Mouse (Mus musculus) erythroblast, adult 5-6 weeks (primary cell): ENCODE results near the gene Nutf2. TPM values are rescaled to one million over a fixed set of nuclear protein-coding genes. Genes with fewer than 3 reads are reported as not detected.

Experiments used
- ATAC-seq: replicated peaks from 2 replicates; pipeline ENCODE4 v1.8.0; 2016; ENCODE audit warnings: moderate number of reproducible peaks, mild to moderate bottlenecking, moderate TSS enrichment, inconsistent platforms; ENCODE audit not compliant: poor library complexity, low FRiP score, severe bottlenecking
- total RNA-seq, 2 experiments: library from RNA; stranded (forward) in 1 of 2; stranded (reverse) in 1 of 2; fragments of 150-400 nt in 1 of 2; fragments of 200-764, 138-1000 nt in 1 of 2; gene quantifications; 2 replicates each; pipeline versions ENCODE4 v1.2.3 to v1.2.4; 2015 to 2017; ENCODE audit warnings: low replicate concordance in 2 of 2

Gene Nutf2
- total RNA-seq, 2 experiments from 2014 or later: 5.7 to 55.3 TPM

DNA sequence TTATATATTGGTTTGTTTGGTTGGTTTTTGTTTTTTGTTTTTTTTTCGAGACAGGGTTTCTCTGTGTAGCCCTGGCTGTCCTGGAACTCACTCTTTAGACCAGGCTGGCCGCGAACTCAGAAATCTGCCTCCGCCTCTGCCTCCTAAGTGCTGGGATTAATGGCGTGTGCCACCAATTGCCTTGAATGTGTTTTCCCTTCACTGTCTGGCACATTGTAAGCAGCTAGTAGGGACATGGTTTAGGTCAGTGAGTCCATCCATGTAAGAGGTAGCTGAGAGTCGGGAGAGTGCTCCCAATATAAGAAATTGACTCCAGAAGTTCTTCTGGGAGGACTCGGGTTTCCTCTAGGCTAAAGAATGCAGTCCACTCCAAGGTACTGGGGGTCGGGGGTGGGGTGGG lies 6.1 kb upstream of the Nutf2 start:
- no peak for ATAC-seq

DNA sequence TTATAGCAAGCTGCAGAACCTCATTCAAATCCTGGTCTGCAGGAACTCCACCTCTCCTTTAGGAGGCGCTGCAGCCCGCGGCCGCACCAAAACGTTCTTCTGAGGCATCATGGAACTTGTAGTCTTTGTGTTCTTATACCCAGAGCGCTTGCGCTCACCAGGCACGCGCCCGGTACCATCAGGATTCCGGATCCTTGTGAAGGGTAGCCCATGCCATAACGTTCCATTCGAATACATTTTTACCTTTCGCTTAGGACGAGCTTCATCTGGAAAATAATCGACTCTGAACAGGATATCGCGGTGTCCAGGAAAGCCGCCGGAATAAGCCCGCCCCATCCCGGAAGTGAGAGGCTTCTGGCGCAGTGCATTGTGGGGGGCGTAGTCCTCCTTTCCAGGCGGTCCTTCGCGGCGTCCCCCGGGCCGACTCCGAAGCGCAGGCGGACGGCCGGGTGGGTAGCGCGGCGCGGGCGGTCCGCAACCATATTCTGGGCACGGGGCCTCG lies 5.6 kb upstream of the Nutf2 start, which contains the start of gene Thap11:
Thap11 (plus strand) TSS at position 418 of the 502 bp plus-strand sequence.
- ATAC-seq: peak; percentile 71

DNA sequence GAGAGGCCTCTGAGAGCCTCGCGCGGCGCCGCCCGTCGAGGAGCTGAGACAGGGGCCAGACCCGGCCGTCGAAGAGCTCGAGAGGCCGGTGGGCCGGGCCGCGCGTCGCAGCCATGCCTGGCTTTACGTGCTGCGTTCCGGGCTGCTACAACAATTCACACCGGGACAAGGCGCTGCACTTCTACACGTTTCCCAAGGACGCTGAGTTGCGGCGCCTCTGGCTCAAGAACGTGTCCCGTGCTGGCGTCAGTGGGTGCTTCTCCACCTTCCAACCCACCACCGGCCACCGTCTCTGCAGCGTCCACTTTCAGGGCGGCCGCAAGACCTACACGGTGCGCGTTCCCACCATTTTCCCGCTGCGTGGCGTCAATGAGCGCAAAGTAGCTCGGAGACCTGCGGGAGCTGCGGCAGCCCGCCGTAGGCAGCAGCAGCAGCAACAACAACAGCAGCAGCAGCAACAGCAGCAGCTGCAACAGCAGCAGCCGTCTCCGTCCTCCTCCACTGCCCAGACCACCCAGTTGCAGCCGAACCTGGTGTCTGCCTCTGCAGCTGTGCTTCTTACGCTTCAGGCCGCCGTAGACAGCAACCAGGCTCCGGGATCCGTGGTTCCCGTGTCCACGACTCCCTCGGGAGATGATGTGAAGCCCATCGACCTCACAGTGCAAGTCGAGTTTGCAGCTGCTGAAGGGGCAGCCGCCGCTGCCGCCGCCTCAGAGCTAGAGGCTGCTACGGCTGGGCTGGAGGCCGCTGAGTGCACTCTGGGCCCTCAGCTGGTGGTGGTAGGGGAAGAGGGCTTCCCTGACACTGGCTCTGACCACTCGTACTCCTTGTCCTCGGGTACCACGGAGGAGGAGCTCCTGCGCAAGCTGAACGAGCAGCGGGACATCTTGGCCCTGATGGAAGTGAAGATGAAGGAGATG lies 4.9 kb upstream of the Nutf2 start:
- peak; percentile 4; the same call in 1 of the 2 replicates for ATAC-seq

DNA sequence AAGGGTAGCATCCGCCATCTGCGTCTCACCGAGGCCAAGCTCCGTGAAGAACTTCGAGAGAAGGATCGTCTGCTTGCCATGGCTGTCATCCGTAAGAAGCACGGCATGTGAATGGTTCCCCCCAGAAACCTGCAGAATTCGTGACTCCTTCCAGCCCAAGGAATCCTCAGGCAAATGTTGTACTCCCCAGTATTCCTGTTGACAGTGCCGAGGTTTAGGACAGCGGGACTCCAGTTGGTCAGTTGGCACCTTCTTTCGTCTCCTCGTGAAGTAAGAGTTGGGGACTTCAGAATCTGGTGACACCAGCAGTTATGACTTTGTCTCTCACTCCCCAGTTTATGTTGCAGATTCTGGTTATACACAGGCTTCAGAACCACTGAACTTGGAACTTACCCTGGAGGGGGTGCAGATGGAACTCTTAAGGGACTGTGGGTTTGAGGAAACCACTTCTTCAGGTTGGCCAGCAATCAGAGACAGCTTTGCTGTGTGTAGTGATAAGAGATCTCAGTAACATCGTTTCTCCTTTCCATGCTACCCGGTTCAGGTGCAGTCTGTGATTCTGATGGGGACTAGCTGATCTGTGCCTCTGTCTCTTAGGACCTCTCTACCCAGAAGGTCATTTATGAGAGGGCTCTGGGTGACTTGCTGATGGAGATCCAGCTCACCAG lies 4.1 kb upstream of the Nutf2 start:
- ATAC-seq: no peak

DNA sequence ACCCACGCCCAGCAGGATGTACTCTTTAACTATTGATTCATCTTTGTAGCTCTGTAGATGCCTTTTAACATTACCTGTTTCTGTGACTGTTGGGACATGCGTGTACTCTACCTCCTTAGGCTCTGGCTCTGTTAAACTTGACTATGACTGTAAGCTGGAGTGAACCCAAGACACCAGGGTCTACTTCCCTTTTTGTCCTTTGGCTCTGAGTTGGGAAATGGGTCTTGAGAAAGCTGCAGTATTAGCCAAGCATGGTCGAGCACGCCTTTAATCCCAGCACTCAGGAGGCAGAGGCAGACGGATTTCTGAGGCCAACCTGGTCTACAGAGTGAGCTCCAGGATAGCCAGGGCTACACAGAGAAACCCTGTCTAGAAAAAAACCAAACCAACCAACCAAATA lies 1.9 kb upstream of the Nutf2 start:
- no peak for ATAC-seq

DNA sequence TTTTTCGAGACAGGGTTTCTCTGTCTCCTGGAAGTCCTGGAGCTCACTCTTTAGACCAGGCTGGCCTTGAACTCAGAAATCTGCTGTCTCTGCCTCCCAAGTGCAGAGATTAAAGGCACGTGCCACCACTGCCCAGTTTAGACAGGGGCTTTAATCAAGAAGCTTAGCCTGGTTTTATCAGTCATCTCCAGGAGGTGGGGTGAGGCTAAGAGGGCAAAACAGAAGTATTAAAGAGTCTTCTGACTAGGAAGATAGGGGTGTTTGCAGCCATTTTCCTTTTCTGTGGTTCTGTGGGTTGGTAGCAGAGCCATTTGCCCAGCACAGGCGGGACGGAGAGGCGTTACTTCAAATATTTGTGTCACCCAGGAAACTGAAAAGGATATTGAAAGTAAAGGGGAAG lies 1.1 kb upstream of the Nutf2 start:
- peak; percentile 18; the same call in 1 of the 2 replicates for ATAC-seq

DNA sequence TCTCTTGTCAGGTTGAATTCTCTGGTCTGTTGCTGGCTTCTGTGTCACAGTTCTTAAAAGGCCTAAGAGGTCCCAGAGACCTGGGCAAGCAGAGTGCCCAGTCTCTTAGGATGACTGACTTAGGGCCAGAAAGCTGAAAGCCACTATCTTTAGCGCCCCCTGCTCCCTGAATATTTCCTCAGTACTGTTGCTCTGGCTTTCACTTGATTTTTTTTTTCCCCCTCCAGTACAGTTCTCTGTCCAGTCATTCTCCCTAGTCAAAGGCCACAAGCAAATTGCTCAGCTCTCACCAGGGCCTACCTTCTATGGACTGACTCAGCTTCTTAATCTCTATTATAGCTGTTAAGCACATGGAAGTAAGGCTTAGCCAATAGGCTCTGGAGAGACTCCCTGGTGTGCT lies 1.6 kb downstream of the Nutf2 start:
- 0 out of 2 replicates have a peak, but pooled peaks have one; percentile 7 for ATAC-seq

DNA sequence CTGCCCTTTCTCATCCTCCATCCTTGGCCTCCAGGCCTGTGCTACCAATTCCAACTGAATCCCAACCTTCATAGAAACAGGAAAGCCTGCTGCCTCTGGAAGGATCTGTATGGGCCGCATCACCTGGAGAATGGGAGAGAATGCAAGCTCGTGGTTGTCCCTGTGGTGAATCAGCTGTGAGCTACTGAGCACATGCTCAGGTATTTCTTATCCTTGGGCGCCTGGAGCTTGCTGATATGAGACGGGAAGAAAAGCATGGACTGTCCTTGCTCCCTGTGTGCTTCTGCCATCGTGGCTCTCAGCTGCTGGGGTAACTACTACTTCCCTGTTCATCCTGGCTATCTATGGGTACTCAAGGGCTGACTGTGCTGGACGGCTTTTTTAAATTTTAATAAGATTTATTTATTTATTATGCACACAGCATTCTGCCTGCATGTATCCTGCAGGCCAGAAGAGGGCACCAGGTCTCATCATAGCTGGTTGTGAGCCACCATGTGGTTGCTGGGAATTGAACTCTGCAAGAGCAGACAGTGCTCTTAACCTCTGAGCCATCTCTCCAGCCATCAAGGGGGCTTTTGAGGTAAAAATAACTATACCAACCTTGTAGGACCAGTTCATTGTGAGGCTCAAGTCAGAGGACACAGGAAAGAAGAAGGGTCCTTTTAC lies 6.1 kb downstream of the Nutf2 start:
- ATAC-seq: no peak

DNA sequence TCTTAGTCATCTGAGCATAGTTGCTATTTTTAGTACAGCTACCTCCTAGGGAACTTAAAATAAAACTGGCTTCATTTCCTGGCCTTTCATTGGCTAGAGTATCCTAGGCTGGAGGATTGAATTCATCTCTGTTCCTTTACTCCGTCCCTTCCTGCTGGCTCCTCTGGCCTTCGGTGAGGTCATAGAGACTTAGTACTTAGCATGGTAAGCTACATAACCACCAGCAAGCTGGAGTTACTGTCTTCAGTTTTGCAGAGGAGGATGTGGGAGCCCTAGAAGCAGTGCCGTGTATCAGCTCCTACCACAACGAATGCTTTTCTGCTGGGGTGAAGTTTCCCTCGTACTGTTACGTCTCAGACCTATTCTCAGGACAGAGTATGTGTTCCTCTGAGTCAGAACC lies 13.9 kb downstream of the Nutf2 start:
- no peak for ATAC-seq

DNA sequence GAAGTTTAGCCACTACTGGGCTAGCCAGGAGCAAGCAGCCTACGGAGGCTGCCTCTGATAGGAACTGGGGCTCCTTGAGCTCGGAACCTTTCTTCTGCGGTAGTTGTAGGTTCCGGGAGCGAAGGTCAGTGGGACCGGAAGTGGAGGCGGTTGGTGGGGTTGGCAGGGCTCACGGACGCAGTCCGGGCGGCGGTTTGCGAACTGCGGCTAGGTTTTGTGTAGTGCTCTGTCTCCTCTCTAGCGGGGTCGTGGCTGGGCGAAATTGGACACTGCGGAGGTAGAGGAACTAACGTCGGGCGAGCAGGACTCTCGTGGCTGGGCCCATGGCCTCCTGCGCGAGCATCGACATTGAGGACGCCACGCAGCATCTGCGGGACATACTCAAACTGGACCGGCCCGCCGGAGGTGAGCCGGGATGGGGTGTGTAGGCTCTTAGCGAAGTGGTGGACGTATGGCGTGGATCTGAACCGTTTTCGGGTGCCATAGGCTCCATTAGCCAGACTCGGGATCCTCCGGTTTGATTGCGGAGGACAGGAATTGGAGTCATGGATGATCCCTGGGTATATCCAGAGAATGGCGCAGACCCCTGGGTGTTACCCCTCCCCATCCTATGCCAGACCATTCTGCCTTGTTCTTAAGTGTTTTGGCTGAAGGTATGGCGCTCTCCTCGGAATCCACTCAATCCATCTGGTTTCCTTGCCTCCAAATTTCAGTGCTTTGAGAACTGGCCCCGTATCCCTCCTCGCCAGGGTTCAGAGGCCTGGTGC lies 20.6 kb downstream of the Nutf2 start, which contains the start of gene Edc4:
Edc4 (plus strand) TSS at position 128 of the 767 bp plus-strand sequence.
- peak; percentile 92 for ATAC-seq

DNA sequence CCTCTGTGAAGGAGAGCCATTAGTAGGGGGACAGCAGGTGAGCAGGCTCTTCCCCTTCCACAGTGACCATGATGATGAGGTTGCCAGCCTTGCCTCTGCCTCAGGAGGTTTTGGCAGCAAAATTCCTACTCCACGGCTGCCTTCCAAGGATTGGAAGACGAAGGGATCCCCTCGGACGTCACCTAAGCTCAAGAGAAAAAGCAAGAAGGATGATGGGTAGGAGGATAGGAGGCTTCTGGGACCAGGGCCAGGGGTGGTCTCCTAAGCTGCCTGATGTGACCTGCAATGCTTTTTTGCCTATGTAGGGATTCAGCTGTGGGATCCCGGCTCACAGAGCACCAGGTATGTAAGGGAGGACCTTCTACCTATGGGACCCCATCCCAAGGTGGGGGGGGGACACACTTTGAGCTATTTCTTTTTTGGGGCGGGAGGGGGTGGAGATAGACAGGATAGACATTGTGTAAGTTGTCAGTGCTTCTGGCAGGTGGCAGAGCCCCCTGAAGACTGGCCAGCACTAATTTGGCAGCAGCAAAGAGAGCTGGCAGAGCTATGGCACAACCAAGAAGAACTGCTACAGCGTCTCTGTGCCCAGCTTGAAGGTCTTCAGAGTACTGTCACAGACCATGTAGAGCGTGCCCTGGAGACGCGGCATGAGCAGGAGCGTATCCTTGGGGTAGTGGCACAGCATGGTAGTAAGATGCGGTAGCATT lies 29.5 kb downstream of the Nutf2 start:
- ATAC-seq: no peak

DNA sequence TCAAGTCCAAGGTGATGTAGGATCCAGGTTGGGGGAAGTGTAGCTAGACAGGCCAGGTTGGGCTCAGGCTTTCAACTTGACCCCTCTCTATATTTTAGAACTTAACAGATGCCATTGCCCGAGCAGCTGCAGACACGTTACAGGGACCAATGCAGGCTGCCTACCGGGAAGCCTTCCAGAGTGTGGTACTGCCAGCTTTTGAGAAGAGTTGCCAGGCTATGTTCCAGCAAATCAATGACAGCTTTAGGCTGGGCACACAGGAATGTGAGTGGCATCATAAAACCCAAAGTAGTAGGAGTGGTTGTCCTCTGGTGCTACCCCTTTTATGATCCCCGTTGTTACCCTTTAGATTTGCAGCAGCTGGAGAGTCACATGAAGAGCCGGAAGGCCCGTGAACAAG lies 30.5 kb downstream of the Nutf2 start:
- ATAC-seq: no peak

DNA sequence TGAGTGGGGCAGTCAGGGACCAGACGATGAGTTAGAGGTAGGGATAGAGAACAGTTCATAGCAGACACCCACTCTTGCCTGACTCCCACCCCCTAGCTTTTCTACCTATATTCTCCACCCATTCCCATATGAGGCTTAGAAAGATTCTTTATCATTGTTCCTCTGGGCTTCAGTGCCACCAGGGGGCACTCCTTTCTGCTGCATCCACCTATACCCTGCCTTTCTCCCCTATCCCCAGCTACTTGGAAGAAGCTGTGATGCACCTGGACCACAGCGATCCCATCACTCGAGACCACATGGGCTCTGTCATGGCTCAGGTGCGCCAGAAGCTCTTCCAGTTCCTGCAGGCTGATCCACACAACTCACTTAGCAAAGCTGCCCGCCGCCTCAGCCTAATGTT lies 32.1 kb downstream of the Nutf2 start:
- ATAC-seq: no peak; the same call in 1 of the 2 replicates

DNA sequence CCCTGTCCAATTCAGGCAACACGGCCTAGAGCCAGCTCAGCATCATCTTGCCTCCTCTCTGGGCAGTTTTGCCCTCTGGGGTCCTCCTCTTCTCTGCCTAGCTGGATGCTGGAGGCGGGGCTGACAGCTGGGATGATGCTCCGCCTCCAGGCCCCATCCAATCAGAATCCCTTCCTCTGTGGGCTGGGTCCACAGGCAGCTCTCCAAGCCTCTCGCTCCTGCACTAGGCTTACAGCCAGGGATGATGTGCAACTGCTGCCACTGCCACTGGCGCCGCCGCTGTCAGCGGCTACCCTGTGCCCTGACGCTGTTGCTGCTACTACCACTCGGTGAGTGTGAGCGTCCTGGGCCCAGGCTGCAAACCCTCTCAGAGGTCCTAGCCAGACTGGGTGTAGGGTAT lies 33.0 kb downstream of the Nutf2 start, which contains the start of gene Nrn1l:
Nrn1l (plus strand) TSS at position 229 of the 400 bp plus-strand sequence.
- ATAC-seq: peak; percentile 43; the same call in 1 of the 2 replicates

DNA sequence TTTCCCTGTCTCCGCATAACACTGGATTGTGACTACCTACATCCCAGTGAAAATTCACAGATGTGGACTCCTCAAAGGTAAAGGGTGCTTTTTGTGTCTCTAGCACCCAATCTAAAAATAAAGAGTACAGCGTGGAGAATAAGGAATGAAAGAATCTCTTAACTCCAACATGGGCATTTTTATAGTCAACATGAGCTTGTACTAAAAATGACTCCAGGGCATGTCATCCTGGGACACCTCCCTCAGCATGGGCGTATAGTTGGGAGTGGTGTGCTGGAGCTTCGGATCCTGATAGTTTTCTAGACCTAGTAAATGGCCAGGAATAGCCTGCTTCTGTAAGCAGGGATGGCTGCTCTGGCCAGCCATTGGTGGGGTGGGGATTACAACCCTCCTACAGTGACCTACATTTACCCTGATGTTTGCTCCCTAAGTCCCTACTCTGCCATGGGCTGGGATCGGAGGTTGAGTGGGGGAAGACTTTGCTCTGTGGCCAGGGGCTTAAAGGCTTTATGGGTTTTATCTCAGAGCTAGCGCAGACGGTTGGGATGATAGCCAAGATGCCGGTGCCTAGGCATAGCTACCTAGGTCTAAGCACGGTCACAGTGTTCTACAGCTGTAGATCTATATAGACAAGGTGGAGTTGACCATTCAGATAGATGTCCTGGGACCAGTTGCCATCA lies 37.6 kb downstream of the Nutf2 start:
- no peak for ATAC-seq

DNA sequence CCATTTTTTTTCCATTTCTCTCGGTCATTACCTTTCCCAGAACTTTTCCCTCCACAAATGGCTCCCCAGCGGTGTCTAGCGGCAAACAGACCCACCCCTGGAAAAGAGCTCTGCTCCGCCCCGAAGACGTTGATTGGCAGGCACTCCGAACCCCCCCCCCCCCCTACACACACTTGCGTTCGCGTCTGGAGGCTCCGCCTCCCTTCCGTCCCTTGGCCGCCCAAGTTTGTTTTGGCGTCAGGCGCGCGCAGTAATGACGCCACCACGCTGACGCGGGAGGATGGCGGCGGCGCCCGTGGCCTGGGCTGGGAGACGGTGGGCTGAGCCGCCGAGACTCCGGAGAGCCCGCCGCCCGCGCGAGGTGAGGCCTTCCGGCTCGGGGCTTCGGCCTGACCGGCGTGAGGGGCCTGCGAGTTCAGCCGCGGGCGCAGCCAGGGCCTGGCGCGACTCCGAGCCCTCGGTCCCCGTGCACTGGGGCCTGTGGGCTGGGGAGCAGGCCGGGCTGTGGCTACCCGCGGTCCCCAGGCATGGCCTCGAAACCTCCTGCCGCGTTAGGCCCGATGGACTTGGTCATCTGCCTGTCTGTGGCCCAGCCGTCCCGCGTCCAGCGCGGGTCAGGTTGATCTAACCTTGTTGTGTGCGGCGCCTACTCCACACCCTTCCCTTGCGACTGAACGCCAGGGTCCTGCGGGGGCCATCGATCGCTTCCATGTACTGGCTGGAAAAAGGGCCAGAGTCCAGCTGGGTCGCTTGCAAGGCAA lies 40.0 kb downstream of the Nutf2 start, which contains the start of gene Pskh1:
Pskh1 (plus strand) TSS at position 262 of the 761 bp plus-strand sequence.
- peak; percentile 93 for ATAC-seq

DNA sequence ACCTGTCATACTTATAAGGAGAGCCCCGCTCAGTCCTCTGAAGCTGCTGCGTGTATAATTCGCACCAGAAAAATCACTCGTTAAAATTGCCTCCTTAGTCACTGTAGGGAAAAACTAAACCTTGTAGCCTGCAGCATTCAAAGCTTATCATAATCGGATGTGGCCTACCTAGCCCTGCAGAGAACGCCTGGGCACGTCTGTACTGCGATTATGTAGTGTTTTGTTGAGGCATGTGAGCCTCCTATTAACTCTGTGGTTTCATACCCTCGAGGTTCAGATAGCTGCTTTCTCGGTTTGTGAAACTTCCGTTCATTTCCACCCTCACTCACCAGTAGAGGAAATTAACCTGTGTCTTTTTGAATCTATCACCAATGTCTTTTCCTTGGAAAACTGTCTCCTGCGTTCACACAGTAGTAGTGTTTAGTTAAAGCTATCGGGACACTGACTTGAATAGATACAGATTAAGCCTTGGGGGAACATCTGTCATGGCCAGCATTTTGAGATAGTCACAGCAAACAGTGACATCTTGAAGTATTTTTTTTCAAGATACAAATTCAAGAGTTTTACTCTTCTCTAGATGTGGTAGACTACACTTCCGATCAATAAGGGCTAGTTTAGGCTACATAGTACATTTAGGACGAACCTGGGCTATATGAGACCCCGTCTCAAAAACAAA lies 40.7 kb downstream of the Nutf2 start:
- peak; percentile 62 for ATAC-seq
